Mouse (Mus musculus) forebrain, embryonic 16.5 days (tissue): ENCODE results near the gene Gm45208. TPM values are rescaled to one million over a fixed set of nuclear protein-coding genes. Genes with fewer than 3 reads are reported as not detected.
"Not testable (repeated sequence)": the region's sequence is repeated elsewhere in the genome, so short reads cannot be mapped to it uniquely, and the experiment has no call there.

Source experiments
- ATAC-seq: fragments of 200-750 bp; cut with Nextera tagmentation; 2 replicates; pipeline ENCODE4 v1.8.0; 2017; ENCODE audit warnings: mild to moderate bottlenecking, moderate library complexity
- H3K27ac ChIP-seq: fragments of 300-500 bp; sonication (generic); 2 replicates; pipeline ENCODE4 v1.5.1; 2014; ENCODE audit warnings: low read length, control low read depth
- H3K27me3 ChIP-seq: fragments of 300-500 bp; sonication (generic); replicated peaks from 2 replicates; pipeline ENCODE4 v1.6.1; 2014; ENCODE audit warnings: low read length; ENCODE audit not compliant: control insufficient read depth, insufficient read depth
- H3K36me3 ChIP-seq: fragments of 300-500 bp; sonication (generic); 2 replicates; pipeline ENCODE4 v1.6.1; 2014; ENCODE audit not compliant: control insufficient read depth, insufficient read depth
- H3K4me1 ChIP-seq: fragments of 300-500 bp; sonication (generic); replicated peaks from 2 replicates; pipeline ENCODE4 v1.6.1; 2014; ENCODE audit warnings: low read length; ENCODE audit not compliant: control insufficient read depth, insufficient read depth
- H3K4me2 ChIP-seq: fragments of 300-500 bp; sonication (generic); 2 replicates; pipeline ENCODE4 v1.6.1; 2014; ENCODE audit warnings: mild to moderate bottlenecking, low read length, control low read depth
- H3K4me3 ChIP-seq: fragments of 300-500 bp; sonication (generic); replicated peaks from 2 replicates; pipeline ENCODE4 v1.5.1; 2014; ENCODE audit warnings: mild to moderate bottlenecking, low read length, control low read depth
- H3K9ac ChIP-seq: fragments of 300-500 bp; sonication (generic); replicated peaks from 2 replicates; pipeline ENCODE4 v1.6.1; 2014; ENCODE audit warnings: low read depth, low read length, control low read depth
- H3K9me3 ChIP-seq: fragments of 300-500 bp; sonication (generic); 2 replicates; pipeline ENCODE4 v1.6.1; 2016; ENCODE audit warnings: low read length; ENCODE audit not compliant: control insufficient read depth
- WGBS: fragments of 180-500 bp; shearing (Covaris S2); extraction: QIAGEN DNeasy Blood & Tissue Kit; methylation state at CpG from one replicate; pipeline ENCODE4 v1.1.7; 2014; 5-methylcytosine and 5-hydroxymethylcytosine counted together
- polyA plus RNA-seq: library from polyadenylated mRNA; unstranded; fragments of >200 nt; fragmentation: Nextera tagmentation; extraction: Ambion mirVana; gene quantifications from 2 replicates; pipeline ENCODE4 v1.2.1, GENCODE M21; 2015

The Gm45208 gene
- polyA plus RNA-seq, 1 experiment from 2014 or later, result 0.71 TPM

DNA sequence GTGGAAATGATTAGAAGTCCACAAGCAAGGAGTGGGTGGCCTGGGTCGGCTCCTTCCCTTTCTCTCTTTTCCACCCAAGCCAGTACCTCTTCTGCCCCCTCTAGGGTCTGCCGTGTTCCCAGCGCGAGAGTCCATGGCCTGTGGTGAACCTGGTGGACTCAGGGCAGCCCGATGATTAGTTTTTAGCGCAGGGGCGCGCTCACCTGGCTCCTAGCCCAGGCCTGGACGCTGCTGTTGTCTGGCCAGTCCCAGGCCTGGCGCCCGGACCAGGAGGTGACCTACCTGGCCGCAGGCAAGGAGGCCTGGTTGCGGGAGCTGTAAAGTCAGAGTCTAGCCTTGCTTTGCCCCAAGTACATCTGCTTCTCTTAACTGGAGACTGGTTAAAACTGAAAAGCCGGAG, 41.2 kb upstream of the Gm45208 start, which contains the start of gene Magix:
TSS of gene Magix (minus strand) at position 388 of the 400 bp plus-strand sequence.
- 61% methylated on average over 14 of the region's 14 CpGs for WGBS
- Histone ChIP-seq H3K27me3 (no peaks in the 10 kb centered on the region), H3K4me1 (no peaks in the 10 kb centered on the region), H3K9ac (no peak within 1 kb of the TSS; the same call in 1 of the 2 replicates), H3K4me2 (peak within 1 kb of the TSS; percentile 51), H3K9me3 (no peaks in the 10 kb centered on the region), H3K27ac (no peak within 1 kb of the TSS), H3K36me3 (no peaks in the 10 kb centered on the region), H3K4me3 (peak within 1 kb of the TSS; percentile 24; the same call in 1 of the 2 replicates)
- ATAC-seq, result no peak

GRCm38 (mm10) chrX:7688321-7688720, 33.7 kb upstream of the Gm45208 start:
- H3K9ac ChIP-seq, result no peak overlapping the region
- H3K4me2 ChIP-seq, result no peak overlapping the region
- WGBS, result 89% methylated on average over 2 of the region's 2 CpGs
- no peaks in the 10 kb centered on the region for H3K27me3 ChIP-seq
- H3K27ac ChIP-seq, result no peak overlapping the region
- no peaks in the 10 kb centered on the region for H3K9me3 ChIP-seq
- no peak overlapping the region for H3K4me3 ChIP-seq
- H3K36me3 ChIP-seq, result no peaks in the 10 kb centered on the region
- H3K4me1 ChIP-seq, result no peaks in the 10 kb centered on the region
- no peak for ATAC-seq

DNA sequence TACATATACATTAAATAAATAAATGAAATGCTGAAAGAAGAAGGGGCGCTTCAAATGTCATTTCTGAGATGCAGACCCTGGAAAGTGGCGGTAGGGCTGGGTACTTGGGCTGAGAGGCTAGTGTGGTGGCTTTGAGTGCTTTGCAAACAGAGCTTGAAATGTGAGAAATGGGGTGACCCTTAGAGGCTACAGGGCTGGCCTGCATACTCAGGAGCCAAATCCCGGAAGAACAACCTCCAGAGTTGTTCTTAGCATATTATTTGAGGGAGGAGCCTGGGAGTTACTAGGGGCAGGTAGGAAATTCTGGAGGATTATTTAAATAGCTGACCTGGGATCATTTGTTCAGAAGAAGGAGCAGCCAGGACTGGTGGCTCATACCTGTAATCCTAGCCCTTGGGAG, 31.6 kb upstream of the Gm45208 start:
- H3K9me3 ChIP-seq, result no peaks in the 10 kb centered on the region
- no peaks in the 10 kb centered on the region for H3K4me1 ChIP-seq
- H3K36me3 ChIP-seq, result no peaks in the 10 kb centered on the region
- H3K4me2 ChIP-seq, result no peak overlapping the region
- no peak overlapping the region for H3K9ac ChIP-seq
- 62% methylated on average over 3 of the region's 3 CpGs for WGBS
- H3K27ac ChIP-seq, result no peak overlapping the region
- H3K4me3 ChIP-seq, result no peak overlapping the region
- no peak for ATAC-seq
- H3K27me3 ChIP-seq, result no peaks in the 10 kb centered on the region

DNA sequence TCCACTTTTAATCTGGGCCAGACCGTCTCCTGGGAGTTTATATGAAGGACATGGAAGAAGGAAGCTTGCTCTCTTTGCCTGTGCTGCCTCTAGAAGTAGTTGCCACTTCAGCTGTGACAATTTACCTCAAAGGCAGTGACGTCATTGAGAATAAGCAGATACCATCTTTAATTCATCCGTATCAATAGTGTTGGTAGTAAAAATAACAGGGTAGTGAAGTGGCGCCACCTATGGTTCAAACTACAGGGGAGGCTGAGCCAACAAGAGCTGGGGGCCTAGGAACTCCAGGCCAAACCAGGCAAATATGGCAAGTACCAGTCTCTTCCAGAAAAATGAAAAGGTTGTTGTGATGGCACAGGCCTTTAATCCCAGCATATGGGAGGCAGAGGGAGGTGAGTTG, 29.2 kb upstream of the Gm45208 start:
- no peak for ATAC-seq
- Histone ChIP-seq H3K4me3 (no peak overlapping the region), H3K27ac (no peak overlapping the region), H3K9ac (no peak overlapping the region), H3K27me3 (no peaks in the 10 kb centered on the region), H3K36me3 (no peaks in the 10 kb centered on the region), H3K4me1 (no peaks in the 10 kb centered on the region), H3K4me2 (no peak overlapping the region), H3K9me3 (no peaks in the 10 kb centered on the region)
- WGBS, result 39% methylated on average over 4 of the region's 4 CpGs

DNA sequence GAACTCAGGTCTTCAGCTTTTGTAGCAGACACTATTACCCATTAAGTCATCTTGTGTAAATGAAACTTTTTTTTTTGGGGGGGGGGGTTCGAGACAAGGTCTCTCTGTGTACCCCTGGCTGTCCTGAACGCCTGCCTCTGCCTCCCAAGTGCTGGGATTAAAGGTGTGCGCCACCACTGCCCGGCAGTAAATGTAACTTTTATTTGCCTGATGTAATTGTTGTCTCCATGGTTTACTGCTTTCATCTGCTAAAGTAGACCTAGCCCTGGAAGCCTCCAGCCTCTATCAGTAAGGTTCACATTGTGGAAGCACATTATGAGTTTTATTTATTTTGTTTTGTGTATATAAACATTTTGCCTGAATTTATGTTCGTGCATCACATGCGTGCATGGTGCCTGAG, 25.5 kb upstream of the Gm45208 start:
- ATAC-seq, result peak; percentile 43
- H3K4me1 ChIP-seq, result peaks cover 5% of the 10 kb centered on the region
- no peak overlapping the region; the same call in 1 of the 2 replicates for H3K9ac ChIP-seq
- peak overlapping the region; percentile 19; the same call in 1 of the 2 replicates for H3K4me3 ChIP-seq
- no peak overlapping the region for H3K27ac ChIP-seq
- no peaks in the 10 kb centered on the region for H3K36me3 ChIP-seq
- H3K27me3 ChIP-seq, result no peaks in the 10 kb centered on the region
- no peaks in the 10 kb centered on the region for H3K9me3 ChIP-seq
- H3K4me2 ChIP-seq, result peak overlapping the region; percentile 41; the same call in 1 of the 2 replicates
- WGBS, result 49% methylated on average over 6 of the region's 6 CpGs

DNA sequence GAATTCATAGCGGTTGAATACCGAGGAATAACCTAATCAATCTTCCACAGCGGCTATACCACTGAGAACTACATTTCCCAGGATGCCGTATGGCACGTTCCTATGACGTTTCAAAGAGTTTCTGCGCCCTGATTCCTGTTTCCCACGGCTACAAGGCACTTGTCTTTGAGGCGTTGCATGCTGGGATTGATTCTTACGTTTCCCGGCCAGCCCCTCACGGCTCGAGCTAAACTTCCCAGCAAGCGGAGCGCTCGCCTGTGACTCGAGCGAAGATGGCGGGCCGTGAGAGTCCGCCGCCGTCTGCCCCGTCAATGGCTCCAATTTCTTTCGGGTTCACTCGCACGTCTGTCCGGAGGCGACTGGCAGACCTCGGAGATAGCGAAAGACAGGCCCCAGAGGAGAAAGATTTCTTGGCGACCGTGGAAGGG, 25.1 kb upstream of the Gm45208 start, which contains the start of gene Gpkow:
TSS of gene Gpkow (plus strand) at position 178 of the 428 bp plus-strand sequence.
- no peaks in the 10 kb centered on the region for H3K9me3 ChIP-seq
- no peaks in the 10 kb centered on the region for H3K36me3 ChIP-seq
- peak within 1 kb of the TSS; percentile 67 for H3K4me2 ChIP-seq
- peak; percentile 97 for ATAC-seq
- H3K27ac ChIP-seq, result peak within 1 kb of the TSS; percentile 47
- peak within 1 kb of the TSS; percentile 62 for H3K4me3 ChIP-seq
- H3K27me3 ChIP-seq, result no peaks in the 10 kb centered on the region
- peak within 1 kb of the TSS; percentile 63 for H3K9ac ChIP-seq
- peaks cover 5% of the 10 kb centered on the region for H3K4me1 ChIP-seq
- WGBS, result 14% methylated on average over 33 of the region's 33 CpGs

- not testable (repeated sequence) for H3K27me3 ChIP-seq, H3K9me3 ChIP-seq, H3K4me1 ChIP-seq, H3K27ac ChIP-seq, H3K36me3 ChIP-seq
- ATAC-seq, result peak; percentile 43; the same call in 1 of the 2 replicates
- Histone ChIP-seq H3K4me2 (peak overlapping the region; percentile 53), H3K4me3 (peak overlapping the region; percentile 39), H3K9ac (0 out of 2 replicates have a peak overlapping the region, but pooled peaks have one; percentile 25)
- WGBS, result 41% methylated on average over 5 of the region's 12 CpGs
Measured at GRCm38 (mm10) chrX:7713764-7714134, 8.3 kb upstream of the Gm45208 start.

DNA sequence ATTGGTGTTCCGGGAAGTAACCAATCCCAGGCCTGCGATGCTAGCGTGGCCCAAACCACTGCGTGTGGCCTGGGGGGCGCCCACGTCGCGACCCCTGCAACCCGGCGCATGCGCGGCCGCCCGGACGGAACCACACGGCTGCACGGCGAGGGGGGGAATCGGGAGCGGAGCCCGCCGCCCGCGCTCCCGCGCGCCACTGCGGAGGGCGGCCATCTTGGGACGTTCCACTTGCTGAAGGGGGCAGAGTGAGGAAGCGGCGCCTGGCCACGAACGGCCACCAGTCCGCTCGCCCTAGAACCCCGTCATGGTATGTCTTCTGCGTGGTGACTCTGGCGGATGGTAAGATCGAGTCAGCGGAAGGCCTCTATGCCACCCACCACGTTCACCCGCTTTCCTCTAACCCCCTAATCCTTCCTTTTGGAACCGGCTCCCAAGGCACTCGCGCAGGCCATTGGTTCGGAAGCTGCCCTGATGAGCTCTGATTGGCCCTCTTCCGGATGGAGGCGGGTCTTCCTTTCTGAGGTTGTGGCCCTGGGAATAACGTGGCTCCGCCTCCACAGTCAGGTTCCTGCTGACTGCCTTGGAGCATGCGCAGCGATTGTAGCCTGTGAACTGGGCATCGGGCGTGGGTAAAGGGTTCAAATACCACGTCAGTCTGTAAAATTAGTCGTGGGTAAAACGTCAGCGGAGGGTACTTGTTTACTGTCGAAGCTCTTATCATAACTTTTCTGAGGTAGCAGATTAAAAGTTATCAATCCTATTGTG, 7.7 kb upstream of the Gm45208 start, which contains the start of gene Wdr45:
TSS of gene Wdr45 (plus strand) at position 199 of the 765 bp plus-strand sequence.
- H3K27me3 ChIP-seq, H3K27ac ChIP-seq: not testable (repeated sequence)
- peak; percentile 97 for ATAC-seq

DNA sequence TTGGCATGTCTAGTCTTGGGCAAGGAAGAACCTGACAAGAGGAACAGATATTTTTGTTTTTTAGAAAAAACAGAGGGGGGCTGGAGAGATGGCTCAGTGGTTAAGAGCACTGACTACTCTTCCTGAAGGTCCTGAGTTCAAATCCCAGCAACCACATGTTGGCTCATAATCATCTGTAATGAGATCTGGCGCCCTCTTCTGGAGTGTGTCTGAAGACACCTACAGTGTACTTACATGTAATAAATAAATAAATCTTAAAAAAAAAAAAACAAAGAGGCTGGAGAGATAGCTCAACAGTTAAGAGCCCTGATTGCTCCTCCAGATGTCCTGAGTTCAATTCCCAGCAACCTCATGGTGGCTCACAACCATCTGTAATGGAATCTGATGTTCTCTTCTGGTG, 6.0 kb upstream of the Gm45208 start:
- not testable (repeated sequence) for H3K9ac ChIP-seq, H3K4me3 ChIP-seq, ATAC-seq, H3K9me3 ChIP-seq, H3K4me2 ChIP-seq, H3K27ac ChIP-seq, H3K4me1 ChIP-seq, H3K27me3 ChIP-seq, H3K36me3 ChIP-seq
- 35% methylated on average over 1 of the region's 1 CpGs for WGBS

More for the DNA sequence above, 7.7 kb upstream of the Gm45208 start, which contains the start of gene Wdr45:
- H3K36me3 ChIP-seq, H3K4me1 ChIP-seq, H3K9me3 ChIP-seq: not testable (repeated sequence)
- WGBS, result 24% methylated on average over 24 of the region's 60 CpGs
- Histone ChIP-seq H3K4me2 (peak within 1 kb of the TSS; percentile 53), H3K4me3 (peak within 1 kb of the TSS; percentile 39), H3K9ac (0 out of 2 replicates have a peak within 1 kb of the TSS, but pooled peaks have one; percentile 25)
